Mouse (Mus musculus) myocyte (in vitro differentiated cells): ENCODE results near the gene Sf3a1.

ENCODE experiments used
- CEBPB ChIP-seq: IDR thresholded peaks from 2 replicates; pipeline ENCODE4 v1.6.1; 2011; ENCODE audit warnings: mild to moderate bottlenecking, moderate library complexity; ENCODE audit not compliant: poor library complexity, insufficient read depth, severe bottlenecking
- E2F4 ChIP-seq: IDR thresholded peaks from one replicate; pipeline ENCODE4 v1.6.1; 2011; ENCODE audit warnings: mild to moderate bottlenecking, control low read depth, moderate library complexity; ENCODE audit not compliant: insufficient read depth
- MAX ChIP-seq: IDR thresholded peaks from one replicate; pipeline ENCODE4 v1.6.1; 2011; ENCODE audit warnings: low read depth, mild to moderate bottlenecking, control low read depth
- MYOD1 ChIP-seq, 3 experiments: IDR thresholded peaks; one replicate each; pipeline ENCODE4 v1.6.1; 2011; ENCODE audit warnings: control low read depth in 2 of 3, low read depth in 2 of 3, mild to moderate bottlenecking in 2 of 3, moderate library complexity in 1 of 3; ENCODE audit not compliant: insufficient read length in 2 of 3, control insufficient read depth in 1 of 3
- MYOG ChIP-seq, 3 experiments: IDR thresholded peaks; one replicate each; pipeline ENCODE4 v1.6.1; 2011; ENCODE audit warnings: control low read depth in 2 of 3, low read depth in 2 of 3, mild to moderate bottlenecking in 2 of 3; ENCODE audit not compliant: insufficient read length in 2 of 3, control insufficient read depth in 1 of 3, insufficient read depth in 1 of 3
- POLR2A ChIP-seq: IDR thresholded peaks from one replicate; pipeline ENCODE4 v1.6.1; 2011; ENCODE audit warnings: low read depth, mild to moderate bottlenecking, control low read depth, moderate library complexity; ENCODE audit not compliant: insufficient read length
- POLR2AphosphoS2 ChIP-seq: IDR thresholded peaks from one replicate; pipeline ENCODE4 v1.6.1; 2011; ENCODE audit warnings: low read depth, control low read depth; ENCODE audit not compliant: insufficient read length
- REST ChIP-seq: IDR thresholded peaks from one replicate; pipeline ENCODE4 v1.6.1; 2011; ENCODE audit warnings: mild to moderate bottlenecking, control low read depth, moderate library complexity; ENCODE audit not compliant: insufficient read depth, insufficient read length
- SRF ChIP-seq: IDR thresholded peaks from one replicate; pipeline ENCODE4 v1.6.1; 2011; ENCODE audit warnings: low read depth; ENCODE audit not compliant: control insufficient read depth, insufficient read length
- TCF12 ChIP-seq: IDR thresholded peaks from one replicate; pipeline ENCODE4 v1.6.1; 2011; ENCODE audit warnings: mild to moderate bottlenecking, control low read depth; ENCODE audit not compliant: poor library complexity, insufficient read depth, severe bottlenecking
- USF1 ChIP-seq: IDR thresholded peaks from one replicate; pipeline ENCODE4 v1.6.1; 2011; ENCODE audit warnings: low read depth, mild to moderate bottlenecking, control low read depth, moderate library complexity

DNA sequence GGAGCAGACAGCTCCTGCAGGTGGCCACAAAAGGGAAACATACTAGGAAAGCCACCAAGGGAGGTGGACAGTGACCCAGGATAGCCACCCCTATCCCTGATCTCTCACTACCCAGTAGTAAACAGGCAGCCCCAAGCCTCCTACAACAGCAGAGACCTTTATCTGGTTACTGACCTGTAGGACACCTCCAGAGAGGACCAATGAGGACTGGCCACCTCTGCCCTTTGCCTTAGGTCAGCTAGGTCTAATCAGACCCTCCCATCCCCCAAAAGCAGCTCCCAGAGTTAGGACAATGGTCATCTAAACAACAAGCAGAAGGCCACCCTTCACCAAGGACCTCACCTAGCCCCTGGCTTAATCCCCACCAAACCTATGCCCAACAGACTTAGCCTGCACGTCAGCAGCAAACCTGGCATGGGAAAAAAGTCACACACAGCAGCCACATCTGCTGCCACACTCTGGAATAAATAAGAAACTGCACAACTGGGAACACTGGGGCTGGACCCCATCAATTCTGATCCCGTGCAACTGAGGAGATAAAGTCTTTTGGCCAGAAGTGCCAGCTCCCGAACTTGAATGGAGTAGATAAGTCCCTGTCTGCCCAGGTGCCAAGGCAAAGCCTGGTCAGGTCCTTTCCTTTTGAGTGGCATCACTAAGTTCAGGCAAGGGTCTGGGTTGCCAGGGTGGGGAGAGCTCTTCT, 42.6 kb upstream of the Sf3a1 start:
- no peak for TF ChIP-seq POLR2A
- no peak for TF ChIP-seq POLR2AphosphoS2
- TF ChIP-seq MYOG (IDR thresholded peaks at IDR 0.05; ENCODE audit: control insufficient read depth in 1 of 3, insufficient read depth in 1 of 3, insufficient read length in 2 of 3, low read depth in 2 of 3): no peak
- no peak for TF ChIP-seq CEBPB
- TF ChIP-seq USF1: no peak
- no peak for TF ChIP-seq REST
- no peak for TF ChIP-seq MAX
- TF ChIP-seq MYOD1 (IDR thresholded peaks at IDR 0.05; ENCODE audit: control insufficient read depth in 1 of 3, insufficient read length in 2 of 3, low read depth in 2 of 3): no peak
- TF ChIP-seq E2F4: no peak
- no peak for TF ChIP-seq SRF
- no peak for TF ChIP-seq TCF12
